Mouse (Mus musculus): Measurements from ENCODE around the gene Fbxw4.

DNA sequence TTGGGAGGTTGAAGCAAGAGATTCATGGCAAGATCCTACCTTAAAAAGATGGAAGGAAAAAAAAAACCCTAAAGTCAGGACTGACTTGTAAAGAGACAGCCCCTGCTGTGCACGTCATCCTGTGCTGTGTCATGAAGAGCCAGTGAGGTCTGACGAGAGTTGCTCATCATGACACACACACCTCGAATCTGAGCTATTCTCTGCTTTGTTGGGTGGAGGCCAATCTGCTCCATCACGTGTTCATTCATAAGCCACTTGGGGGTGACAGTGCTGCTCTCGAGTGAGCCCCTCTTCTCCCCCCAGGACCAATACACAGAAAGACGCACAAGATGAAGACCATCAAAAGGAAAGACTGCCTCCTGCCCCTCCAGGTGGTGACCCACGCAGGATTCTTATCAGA lies 126.5 kb downstream of the Fbxw4 start:
- TF ChIP-seq CTCF (conservative IDR thresholded peaks at IDR 0.05; ENCODE audit: insufficient read depth, insufficient read length, low read depth, low read length), result no peak
- no peak for TF ChIP-seq POLR2A (IDR thresholded peaks at IDR 0.05; ENCODE audit: low read depth, low read length)

Measured in kidney, adult 2 months (tissue).